Mouse (Mus musculus): ENCODE data around the gene Otor. TPM values are rescaled to one million over a fixed set of nuclear protein-coding genes. Genes with fewer than 3 reads are reported as not detected.

Gene Otor
- polyA plus RNA-seq, 1 experiment from 2014 or later: 0.10 TPM

GRCm38 (mm10) chr2:143065914-143066313 is 12.4 kb upstream of the Otor start:
- Histone ChIP-seq H3K27me3 (no peaks in the 10 kb centered on the region), H3K27ac (no peak overlapping the region), H3K9ac (no peak overlapping the region), H3K9me3 (replicated peaks) (no peaks in the 10 kb centered on the region), H3K4me1 (replicated peaks) (peaks cover 8% of the 10 kb centered on the region), H3K4me2 (no peak overlapping the region), H3K36me3 (peaks cover 46% of the 10 kb centered on the region), H3K4me3 (replicated peaks) (no peak overlapping the region)
- no peak for DNase-seq
- WGBS (ENCODE audit: insufficient replicate concordance): 85% methylated on average over 3 of the region's 3 CpGs
- no peak for ATAC-seq (ENCODE audit: low read depth)

GRCm38 (mm10) chr2:143081693-143082092 is 3.4 kb downstream of the Otor start:
- H3K4me3 ChIP-seq (replicated peaks): no peak overlapping the region
- no peaks in the 10 kb centered on the region for H3K9me3 ChIP-seq (replicated peaks)
- no peaks in the 10 kb centered on the region for H3K4me1 ChIP-seq (replicated peaks)
- no peak overlapping the region for H3K4me2 ChIP-seq
- 16% methylated on average over 3 of the region's 3 CpGs for WGBS (ENCODE audit: insufficient replicate concordance)
- H3K27me3 ChIP-seq: no peaks in the 10 kb centered on the region
- H3K36me3 ChIP-seq: no peaks in the 10 kb centered on the region
- H3K27ac ChIP-seq: peak overlapping the region; percentile 8; the same call in 1 of the 2 replicates
- no peak overlapping the region for H3K9ac ChIP-seq
- ATAC-seq (ENCODE audit: low read depth) (no peak), DNase-seq (no peak)

- Histone ChIP-seq H3K9ac (no peak overlapping the region), H3K9me3 (replicated peaks) (no peaks in the 10 kb centered on the region), H3K27me3 (no peaks in the 10 kb centered on the region), H3K36me3 (no peaks in the 10 kb centered on the region), H3K4me1 (replicated peaks) (no peaks in the 10 kb centered on the region), H3K27ac (no peak overlapping the region), H3K4me3 (replicated peaks) (no peak overlapping the region), H3K4me2 (no peak overlapping the region)
- DNase-seq (no peak), ATAC-seq (ENCODE audit: low read depth) (no peak)
- 40% methylated on average over 2 of the region's 2 CpGs for WGBS (ENCODE audit: insufficient replicate concordance)
These were observed 6.7 kb downstream of the Otor start for GRCm38 (mm10) chr2:143084852-143085397.

- Histone ChIP-seq H3K4me2 (no peak overlapping the region), H3K27me3 (no peaks in the 10 kb centered on the region), H3K9me3 (replicated peaks) (no peaks in the 10 kb centered on the region), H3K4me1 (replicated peaks) (no peaks in the 10 kb centered on the region), H3K36me3 (no peaks in the 10 kb centered on the region), H3K4me3 (replicated peaks) (no peak overlapping the region), H3K9ac (no peak overlapping the region), H3K27ac (no peak overlapping the region)
- no peak for ATAC-seq (ENCODE audit: low read depth)
- WGBS (ENCODE audit: insufficient replicate concordance): 61% methylated on average over 8 of the region's 8 CpGs
- no peak for DNase-seq
These were observed 11.6 kb downstream of the Otor start for GRCm38 (mm10) chr2:143089866-143090265.

GRCm38 (mm10) chr2:143093726-143094125 is 15.5 kb downstream of the Otor start:
- DNase-seq: no peak
- H3K36me3 ChIP-seq: no peaks in the 10 kb centered on the region
- no peaks in the 10 kb centered on the region for H3K9me3 ChIP-seq (replicated peaks)
- H3K4me3 ChIP-seq (replicated peaks): no peak overlapping the region
- no peak for ATAC-seq (ENCODE audit: low read depth)
- 35% methylated on average over 6 of the region's 6 CpGs for WGBS (ENCODE audit: insufficient replicate concordance)
- H3K9ac ChIP-seq: no peak overlapping the region
- no peak overlapping the region for H3K4me2 ChIP-seq
- no peaks in the 10 kb centered on the region for H3K4me1 ChIP-seq (replicated peaks)
- no peaks in the 10 kb centered on the region for H3K27me3 ChIP-seq
- H3K27ac ChIP-seq: no peak overlapping the region

GRCm38 (mm10) chr2:143094761-143095160 is 16.5 kb downstream of the Otor start:
- DNase-seq (no peak), ATAC-seq (ENCODE audit: low read depth) (no peak)
- Histone ChIP-seq H3K27ac (no peak overlapping the region), H3K36me3 (no peaks in the 10 kb centered on the region), H3K27me3 (no peaks in the 10 kb centered on the region), H3K4me3 (replicated peaks) (no peak overlapping the region), H3K9ac (no peak overlapping the region), H3K4me1 (replicated peaks) (no peaks in the 10 kb centered on the region), H3K4me2 (no peak overlapping the region), H3K9me3 (replicated peaks) (no peaks in the 10 kb centered on the region)
- 55% methylated on average over 6 of the region's 6 CpGs for WGBS (ENCODE audit: insufficient replicate concordance)

- WGBS (ENCODE audit: insufficient replicate concordance): 63% methylated on average over 1 of the region's 1 CpGs
- ATAC-seq (ENCODE audit: low read depth): no peak
These were observed 18.9 kb downstream of the Otor start for GRCm38 (mm10) chr2:143097170-143097569.

GRCm38 (mm10) chr2:143113859-143114258 is 35.6 kb downstream of the Otor start:
- Histone ChIP-seq H3K4me1 (replicated peaks) (no peaks in the 10 kb centered on the region), H3K27ac (no peak overlapping the region), H3K4me2 (no peak overlapping the region), H3K9me3 (replicated peaks) (no peaks in the 10 kb centered on the region), H3K4me3 (replicated peaks) (no peak overlapping the region), H3K9ac (no peak overlapping the region), H3K36me3 (no peaks in the 10 kb centered on the region), H3K27me3 (no peaks in the 10 kb centered on the region)
- ATAC-seq (ENCODE audit: low read depth) (no peak), DNase-seq (no peak)
- 65% methylated on average over 1 of the region's 1 CpGs for WGBS (ENCODE audit: insufficient replicate concordance)

More at GRCm38 (mm10) chr2:143097170-143097569, 18.9 kb downstream of the Otor start:
- DNase-seq: no peak
- H3K4me1 ChIP-seq (replicated peaks): no peaks in the 10 kb centered on the region
- no peak overlapping the region for H3K27ac ChIP-seq
- no peak overlapping the region for H3K9ac ChIP-seq
- H3K4me3 ChIP-seq (replicated peaks): no peak overlapping the region
- H3K36me3 ChIP-seq: no peaks in the 10 kb centered on the region
- H3K9me3 ChIP-seq (replicated peaks): no peaks in the 10 kb centered on the region
- H3K4me2 ChIP-seq: no peak overlapping the region
- H3K27me3 ChIP-seq: no peaks in the 10 kb centered on the region

GRCm38 (mm10) chr2:143114716-143115115 is 36.4 kb downstream of the Otor start:
- Histone ChIP-seq H3K4me3 (replicated peaks) (no peak overlapping the region), H3K4me2 (no peak overlapping the region), H3K27ac (no peak overlapping the region), H3K27me3 (no peaks in the 10 kb centered on the region), H3K9me3 (replicated peaks) (no peaks in the 10 kb centered on the region), H3K4me1 (replicated peaks) (no peaks in the 10 kb centered on the region), H3K36me3 (no peaks in the 10 kb centered on the region), H3K9ac (no peak overlapping the region)
- ATAC-seq (ENCODE audit: low read depth) (no peak), DNase-seq (no peak)
- WGBS (ENCODE audit: insufficient replicate concordance): 52% methylated on average over 4 of the region's 4 CpGs

- Histone ChIP-seq H3K9ac (no peak overlapping the region), H3K27ac (no peak overlapping the region), H3K4me1 (replicated peaks) (no peaks in the 10 kb centered on the region), H3K27me3 (no peaks in the 10 kb centered on the region), H3K4me3 (replicated peaks) (no peak overlapping the region), H3K36me3 (no peaks in the 10 kb centered on the region), H3K4me2 (no peak overlapping the region), H3K9me3 (replicated peaks) (no peaks in the 10 kb centered on the region)
- DNase-seq: no peak
- 52% methylated on average over 3 of the region's 3 CpGs for WGBS (ENCODE audit: insufficient replicate concordance)
- ATAC-seq (ENCODE audit: low read depth): no peak
These were observed 39.2 kb downstream of the Otor start for GRCm38 (mm10) chr2:143117453-143117852.

GRCm38 (mm10) chr2:143118221-143118620 is 39.9 kb downstream of the Otor start:
- DNase-seq (no peak), ATAC-seq (ENCODE audit: low read depth) (no peak)
- no peak overlapping the region for H3K4me3 ChIP-seq (replicated peaks)
- no peaks in the 10 kb centered on the region for H3K27me3 ChIP-seq
- H3K36me3 ChIP-seq: no peaks in the 10 kb centered on the region
- H3K9ac ChIP-seq: no peak overlapping the region
- 69% methylated on average over 7 of the region's 7 CpGs for WGBS (ENCODE audit: insufficient replicate concordance)
- H3K27ac ChIP-seq: no peak overlapping the region
- no peak overlapping the region for H3K4me2 ChIP-seq
- no peaks in the 10 kb centered on the region for H3K9me3 ChIP-seq (replicated peaks)
- no peaks in the 10 kb centered on the region for H3K4me1 ChIP-seq (replicated peaks)

GRCm38 (mm10) chr2:143131098-143131646 is 52.9 kb downstream of the Otor start:
- Histone ChIP-seq H3K27ac (no peak overlapping the region), H3K36me3 (no peaks in the 10 kb centered on the region), H3K9me3 (replicated peaks) (0 out of 2 replicates have a peak, but pooled peaks cover 3% of the 10 kb centered on the region), H3K4me1 (replicated peaks) (no peaks in the 10 kb centered on the region), H3K4me2 (no peak overlapping the region), H3K9ac (no peak overlapping the region), H3K4me3 (replicated peaks) (no peak overlapping the region), H3K27me3 (no peaks in the 10 kb centered on the region)
- no peak for DNase-seq
- no peak for ATAC-seq (ENCODE audit: low read depth)
- 51% methylated on average over 5 of the region's 5 CpGs for WGBS (ENCODE audit: insufficient replicate concordance)
